Mouse (Mus musculus) adrenal gland, postnatal 36 days (tissue): ENCODE results near the gene Olfr330. TPM values are rescaled to one million over a fixed set of nuclear protein-coding genes. Genes with fewer than 3 reads are reported as not detected.
"Not testable (repeated sequence)": the region's sequence is repeated elsewhere in the genome, so short reads cannot be mapped to it uniquely, and the experiment has no call there.

ENCODE experiments used
- DNase-seq, 2 experiments: peaks; one replicate each; pipeline ENCODE4 v3.0.0; 2021; ENCODE audit warnings: mixed read lengths in 1 of 2
- long read RNA-seq, 2 experiments: library from polyadenylated mRNA; stranded (forward); transcript quantifications; one replicate each; pipeline ENCODE4 v2.0.0; 2021; ENCODE audit warnings: borderline sequencing depth in 2 of 2
- total RNA-seq, 2 experiments: library from RNA; stranded (reverse); gene quantifications; 2 replicates each; pipeline ENCODE4 v1.2.3; 2021

Olfr330 gene
- total RNA-seq, result under 1 TPM in 1 of 2 experiments, not detected in 1; 0.33 TPM
- long read RNA-seq, experiment 1, result 0 reads
- long read RNA-seq, experiment 2, result 0 reads

GRCm38 (mm10) chr11:58534736-58535135 lies at the start of gene Olfr330:
TSS of gene Olfr330 (minus strand) at chr11:58534836.
- DNase-seq, result not testable (repeated sequence)

DNA sequence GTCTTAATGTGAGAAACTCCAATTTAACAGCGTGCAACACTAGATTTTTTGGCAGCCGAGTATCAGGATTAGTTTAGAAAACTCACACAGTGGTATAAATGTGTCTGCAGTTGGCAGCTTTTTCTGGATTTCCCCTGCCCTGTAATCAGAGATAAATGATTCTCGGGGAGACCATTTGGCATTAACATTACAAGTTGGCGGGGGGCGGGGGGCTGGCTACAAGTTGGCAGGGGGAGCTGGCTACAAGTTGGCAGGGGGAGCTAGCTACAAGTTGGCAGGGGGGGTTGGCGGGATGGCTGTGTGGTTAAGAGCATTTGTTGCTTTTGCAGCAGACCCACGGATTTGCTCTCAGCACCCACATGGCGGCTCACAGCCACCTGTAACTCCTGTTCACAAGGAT lies 44.0 kb upstream of the Olfr330 start:
- DNase-seq, result no peak

DNA sequence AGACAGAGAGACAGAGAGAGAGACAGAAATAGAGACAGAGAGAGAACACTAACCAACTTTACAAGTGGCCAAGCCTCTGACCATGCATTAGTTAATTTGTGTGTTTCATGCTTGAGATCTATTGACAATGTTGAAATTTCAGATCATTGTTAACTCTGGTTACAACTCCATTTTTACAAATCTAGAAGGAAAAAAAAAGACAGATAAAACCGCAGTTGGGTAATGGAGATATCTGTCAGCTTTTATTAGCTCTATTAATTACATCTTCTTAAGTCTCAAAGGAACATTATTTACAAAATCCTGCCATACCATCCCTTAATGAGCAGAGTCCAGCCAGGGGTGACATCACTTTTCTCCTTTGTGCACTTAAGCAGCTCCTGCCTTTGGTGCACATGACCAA lies 42.8 kb upstream of the Olfr330 start, which contains the start of gene Olfr325:
Gene Olfr325, plus strand, starts transcription at position 301 of the 400 bp plus-strand sequence.
- no peak for DNase-seq

GRCm38 (mm10) chr11:58570405-58570804 lies 35.8 kb upstream of the Olfr330 start, which contains the start of gene Olfr224:
TSS of gene Olfr224 (minus strand) at chr11:58570553.
- no peak for DNase-seq

- DNase-seq, result peak in 1 of 2 experiments; percentile 13
Observed at GRCm38 (mm10) chr11:58555536-58555935, 20.9 kb upstream of the Olfr330 start, which contains the start of gene Olfr328. TSS of gene Olfr328 (minus strand) at chr11:58555636.

DNA sequence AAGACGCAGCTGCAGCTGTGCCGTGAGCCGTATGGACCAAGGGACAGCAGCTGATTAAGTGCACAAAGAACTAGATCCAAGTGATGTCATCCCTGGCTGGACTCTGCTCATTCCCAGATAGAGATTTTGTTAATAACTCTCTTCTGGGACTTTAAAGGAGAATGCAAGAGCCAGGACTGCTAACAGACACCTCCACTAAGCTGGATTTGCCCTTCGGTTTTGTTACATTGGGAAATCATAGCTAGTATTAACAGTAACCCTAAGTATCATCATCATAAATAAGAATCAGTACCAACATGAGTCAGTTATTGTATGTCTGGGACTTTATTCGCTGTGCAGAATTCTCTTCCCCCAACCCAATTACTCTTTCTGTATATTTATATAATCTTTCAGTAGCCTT lies 11.7 kb upstream of the Olfr330 start, which contains the start of gene Olfr329-ps:
Gene Olfr329-ps, minus strand, starts transcription at position 101 of the 400 bp plus-strand sequence.
- no peak for DNase-seq

GRCm38 (mm10) chr11:58519756-58520155 lies 14.9 kb downstream of the Olfr330 start:
- DNase-seq, result peak in 1 of 2 experiments; percentile 3

DNA sequence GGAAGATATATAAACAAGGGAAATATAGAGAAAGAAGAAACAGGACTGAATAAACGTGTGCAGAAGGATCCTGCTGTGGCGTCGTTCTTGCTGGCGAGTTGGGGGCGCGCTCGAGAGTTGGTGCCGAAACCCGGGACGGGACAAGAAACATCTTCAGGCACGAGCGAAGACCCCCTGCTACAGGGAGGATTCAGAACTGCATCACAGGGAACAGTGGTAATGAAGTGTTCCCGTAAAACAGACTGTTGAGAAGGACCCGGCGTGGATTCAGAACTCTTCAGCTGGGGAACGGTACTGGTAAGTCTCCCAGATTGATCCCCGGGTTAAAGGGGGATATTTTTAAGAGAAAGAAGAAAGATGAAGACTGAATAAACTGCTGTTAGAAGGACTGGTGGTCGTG lies 15.7 kb downstream of the Olfr330 start:
- peak; percentile 40 to 43 for DNase-seq

- DNase-seq, result not testable (repeated sequence)
Observed at GRCm38 (mm10) chr11:58509058-58509457, 25.6 kb downstream of the Olfr330 start.

DNA sequence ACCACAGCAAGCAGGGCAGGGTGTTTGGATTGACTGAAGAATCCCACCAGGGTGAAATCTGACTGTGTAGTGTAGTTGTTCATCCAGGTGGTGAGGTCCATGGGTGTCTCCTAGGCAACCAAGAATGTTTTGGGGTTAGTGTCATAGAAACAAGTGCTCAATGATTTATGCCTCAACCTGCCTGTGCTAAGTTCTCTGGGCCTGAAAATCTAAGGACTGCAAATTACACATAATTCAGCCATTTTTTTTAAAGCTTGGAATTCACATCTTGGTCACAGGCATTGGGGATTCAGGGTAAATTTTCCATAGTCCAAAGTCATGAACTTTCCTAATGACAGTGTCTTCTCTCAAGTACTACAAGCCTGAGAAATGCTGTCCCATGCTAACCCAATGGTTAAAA lies 32.2 kb downstream of the Olfr330 start, which contains the start of gene Olfr331:
Gene Olfr331, minus strand, starts transcription at position 101 of the 400 bp plus-strand sequence.
- not testable (repeated sequence) for DNase-seq

GRCm38 (mm10) chr11:58499290-58499689 lies 35.3 kb downstream of the Olfr330 start:
- no peak for DNase-seq

- DNase-seq, result no peak
Observed at GRCm38 (mm10) chr11:58498761-58499160, 35.9 kb downstream of the Olfr330 start.

DNA sequence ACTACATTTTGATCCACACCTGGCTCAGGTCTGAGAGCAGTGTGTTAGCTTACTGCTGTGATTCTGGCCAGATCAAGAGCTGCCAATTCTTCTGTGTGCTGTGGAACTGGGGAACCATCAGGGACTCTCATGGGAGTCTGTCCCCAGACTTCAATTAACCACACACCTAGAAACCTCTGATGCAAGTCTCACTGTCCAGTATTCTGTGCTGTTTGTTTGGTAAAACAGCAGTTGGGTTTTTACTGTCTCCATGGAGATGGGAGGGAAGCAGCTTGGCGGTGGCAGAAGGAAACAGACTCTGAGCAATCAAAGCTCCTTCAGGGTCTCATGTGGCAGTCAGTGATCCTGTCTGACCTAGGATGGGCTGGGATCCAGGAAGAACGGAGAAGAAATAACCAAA lies 42.2 kb downstream of the Olfr330 start, which contains the start of gene Olfr332:
Gene Olfr332, minus strand, starts transcription at position 101 of the 400 bp plus-strand sequence.
- DNase-seq, result no peak

Other genes starting within 250 kb of the Olfr330 start
- gene Zfp692, start 227.8 kb downstream of the Olfr330 start, total RNA-seq, result 10 to 100 TPM in 1 of 2 experiments, 1 to 10 TPM in 1; 7.7 to 10.9 TPM
- 10 to 100 TPM; 44.9 to 48.9 TPM for gene Zfp672, start 204.5 kb downstream of the Olfr330 start, total RNA-seq
- gene Sh3bp5l, start 204.1 kb downstream of the Olfr330 start, total RNA-seq, result 10 to 100 TPM; 36.7 to 51.5 TPM
- gene Lypd8, start 155.8 kb downstream of the Olfr330 start, total RNA-seq, result not detected
- not detected for gene 1810065E05Rik, start 113.7 kb downstream of the Olfr330 start, total RNA-seq
- not detected for gene Gm12253, start 102.3 kb downstream of the Olfr330 start, total RNA-seq
- not detected for gene Lypd9, start 81.9 kb downstream of the Olfr330 start, total RNA-seq
- not detected for gene Olfr30, start 72.6 kb downstream of the Olfr330 start, total RNA-seq
- not detected for gene Olfr332, start 42.3 kb downstream of the Olfr330 start, total RNA-seq
- not detected for gene Olfr331, start 32.3 kb downstream of the Olfr330 start, total RNA-seq
- gene Olfr329-ps, start 11.6 kb upstream of the Olfr330 start, total RNA-seq, result 1 to 10 TPM in 1 of 2 experiments, not detected in 1; 1.2 TPM
- gene Olfr328, start 20.8 kb upstream of the Olfr330 start, total RNA-seq, result under 1 TPM; 0.17 to 0.26 TPM
- gene Olfr224, start 35.7 kb upstream of the Olfr330 start, total RNA-seq, result not detected
- not detected for gene Olfr325, start 42.9 kb upstream of the Olfr330 start, total RNA-seq
- gene Olfr324, start 60.3 kb upstream of the Olfr330 start, total RNA-seq, result not detected
- gene 2210407C18Rik, start 81.2 kb upstream of the Olfr330 start, total RNA-seq, result not detected
- gene Olfr323, start 95.7 kb upstream of the Olfr330 start, total RNA-seq, result not detected
- gene Trim58, start 105.6 kb upstream of the Olfr330 start, total RNA-seq, result not detected
- gene Olfr322, start 123.9 kb upstream of the Olfr330 start, total RNA-seq, result not detected
- gene Olfr320, start 146.3 kb upstream of the Olfr330 start, total RNA-seq, result not detected
- gene Olfr319, start 164.3 kb upstream of the Olfr330 start, total RNA-seq, result not detected
- gene Olfr318, start 189.2 kb upstream of the Olfr330 start, total RNA-seq, result not detected
- not detected for gene Olfr317, start 204.4 kb upstream of the Olfr330 start, total RNA-seq
- gene Olfr316, start 217.9 kb upstream of the Olfr330 start, total RNA-seq, result not detected
- not detected for gene Olfr315, start 238.4 kb upstream of the Olfr330 start, total RNA-seq
- not detected for gene Olfr314, start 248.1 kb upstream of the Olfr330 start, total RNA-seq